Mouse (Mus musculus): ENCODE measurements around the gene 1700021F05Rik.

Gene 1700021F05Rik

DNA sequence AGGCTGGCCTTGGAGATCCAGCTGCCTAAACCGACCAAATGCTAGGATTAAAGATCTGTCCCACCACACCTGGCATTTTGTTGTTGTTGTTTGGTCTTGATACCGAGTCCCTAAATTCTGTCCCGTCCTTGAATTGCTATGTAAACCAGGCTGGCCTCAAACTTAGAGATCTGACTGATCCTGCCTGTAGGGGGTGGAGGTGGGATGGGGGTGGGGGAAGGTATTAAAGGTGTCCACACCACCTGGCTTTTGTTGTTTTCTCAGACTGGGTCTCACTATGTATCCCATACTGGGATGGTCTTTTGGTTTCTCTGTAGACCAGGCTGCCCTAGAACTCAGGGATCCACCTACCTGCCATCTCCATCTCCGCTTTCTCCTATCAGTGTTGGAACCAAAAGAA lies 59.6 kb downstream of the 1700021F05Rik start:
- no peak for DNase-seq

DNA sequence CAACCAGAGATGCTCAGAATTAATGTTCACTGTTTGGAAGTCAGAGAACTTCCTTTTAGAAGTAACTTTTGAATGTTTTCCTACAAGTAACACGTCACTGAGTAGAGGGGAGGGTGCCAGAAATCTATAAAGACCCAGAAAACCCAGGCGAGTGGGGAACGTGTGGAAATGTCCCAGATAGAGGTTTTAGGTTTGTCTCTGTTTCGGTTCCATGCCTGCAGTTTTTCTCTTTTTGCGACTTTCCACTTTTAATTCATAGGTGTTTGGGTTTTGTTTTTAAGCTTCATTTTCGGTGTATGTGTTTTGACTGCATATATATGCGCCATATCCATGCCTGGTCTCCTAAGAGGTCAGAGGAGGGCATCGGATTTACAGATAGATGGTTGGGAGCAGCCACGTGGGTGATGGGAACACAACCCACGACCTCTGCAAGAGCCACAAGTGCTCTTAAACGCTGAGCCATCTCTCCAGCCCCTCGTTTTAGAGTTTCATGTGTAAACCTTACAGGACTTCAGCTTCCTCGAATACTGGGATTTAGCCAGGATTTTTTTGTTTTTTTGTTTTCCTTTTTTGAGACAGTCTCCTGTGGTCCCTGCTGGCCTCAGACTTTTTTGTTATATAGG lies 60.5 kb downstream of the 1700021F05Rik start:
- DNase-seq = no peak

DNA sequence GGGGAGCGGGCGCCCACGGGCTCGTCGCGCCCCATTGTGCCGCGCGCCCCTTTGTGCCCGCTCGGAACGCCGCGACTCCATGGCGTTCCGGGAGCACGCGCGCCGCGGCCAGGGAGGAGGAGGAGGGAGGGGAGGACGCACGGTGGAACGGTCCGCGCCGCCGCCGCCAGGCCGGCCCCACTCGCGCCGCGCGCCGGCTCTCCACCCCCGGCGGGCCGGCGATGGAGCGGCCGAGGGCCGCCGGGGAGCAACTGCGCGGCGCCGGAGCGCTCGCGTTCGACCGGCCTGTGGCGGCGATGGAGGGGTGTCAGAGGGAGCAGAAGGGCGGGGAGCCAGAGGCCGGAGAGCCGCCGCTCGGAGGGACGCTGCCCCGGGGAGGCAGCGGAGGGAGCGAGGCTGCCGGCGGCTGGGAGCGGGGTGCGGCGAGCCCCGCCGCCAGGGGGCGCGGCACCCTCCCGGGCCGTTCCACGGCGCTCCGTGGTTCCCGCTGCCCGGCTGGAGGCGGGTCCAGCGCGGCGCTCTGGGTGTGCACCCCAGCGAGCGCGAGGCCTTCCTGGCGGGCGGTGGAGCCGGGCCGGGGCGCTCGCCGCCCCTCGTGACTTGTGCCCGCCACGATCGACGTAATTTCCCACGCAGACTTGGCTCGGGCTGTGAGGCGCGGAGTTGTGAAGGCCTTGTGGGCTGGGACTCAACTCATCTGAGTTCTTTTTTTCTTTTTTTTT lies 61.2 kb downstream of the 1700021F05Rik start:
- peak; percentile 89 for DNase-seq

DNA sequence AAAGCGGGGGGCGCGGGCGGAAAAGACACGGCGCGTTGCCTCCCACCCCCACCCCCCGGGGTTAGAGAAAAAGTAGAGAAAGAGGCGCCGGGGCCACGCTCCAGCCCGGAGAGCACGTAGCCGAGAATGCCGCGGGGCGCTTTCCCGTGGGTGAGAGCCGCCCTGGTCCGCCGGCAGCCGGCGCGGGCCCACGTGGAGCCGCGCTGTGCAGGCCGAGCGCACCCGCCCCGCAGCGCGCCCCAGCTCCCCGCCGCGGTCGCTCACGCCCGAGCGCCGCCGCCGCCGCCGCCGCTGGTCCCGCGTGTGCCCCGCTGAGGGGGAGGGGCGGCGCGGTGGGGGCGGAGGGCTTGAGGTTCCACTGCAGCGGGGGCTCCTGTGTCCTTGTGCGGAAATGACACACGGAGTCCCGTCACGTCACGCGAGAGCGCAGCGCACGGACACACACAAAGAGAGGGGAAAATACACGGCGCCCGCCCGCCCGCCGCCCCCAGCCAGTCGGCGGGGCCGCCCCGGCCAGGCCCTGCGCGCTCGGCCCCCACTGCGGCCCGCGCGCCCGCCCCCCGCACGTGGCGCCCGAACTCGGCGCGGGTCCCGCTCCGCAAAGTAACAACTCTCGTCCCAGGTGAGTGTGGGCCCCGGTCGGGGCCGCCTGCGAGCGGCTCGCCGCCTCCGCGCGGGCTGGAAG lies 61.9 kb downstream of the 1700021F05Rik start, which contains the start of gene Bend3:
Gene Bend3 (plus strand): TSS at position 81 of the 685 bp plus-strand sequence.
- peak; percentile 55 for DNase-seq

DNA sequence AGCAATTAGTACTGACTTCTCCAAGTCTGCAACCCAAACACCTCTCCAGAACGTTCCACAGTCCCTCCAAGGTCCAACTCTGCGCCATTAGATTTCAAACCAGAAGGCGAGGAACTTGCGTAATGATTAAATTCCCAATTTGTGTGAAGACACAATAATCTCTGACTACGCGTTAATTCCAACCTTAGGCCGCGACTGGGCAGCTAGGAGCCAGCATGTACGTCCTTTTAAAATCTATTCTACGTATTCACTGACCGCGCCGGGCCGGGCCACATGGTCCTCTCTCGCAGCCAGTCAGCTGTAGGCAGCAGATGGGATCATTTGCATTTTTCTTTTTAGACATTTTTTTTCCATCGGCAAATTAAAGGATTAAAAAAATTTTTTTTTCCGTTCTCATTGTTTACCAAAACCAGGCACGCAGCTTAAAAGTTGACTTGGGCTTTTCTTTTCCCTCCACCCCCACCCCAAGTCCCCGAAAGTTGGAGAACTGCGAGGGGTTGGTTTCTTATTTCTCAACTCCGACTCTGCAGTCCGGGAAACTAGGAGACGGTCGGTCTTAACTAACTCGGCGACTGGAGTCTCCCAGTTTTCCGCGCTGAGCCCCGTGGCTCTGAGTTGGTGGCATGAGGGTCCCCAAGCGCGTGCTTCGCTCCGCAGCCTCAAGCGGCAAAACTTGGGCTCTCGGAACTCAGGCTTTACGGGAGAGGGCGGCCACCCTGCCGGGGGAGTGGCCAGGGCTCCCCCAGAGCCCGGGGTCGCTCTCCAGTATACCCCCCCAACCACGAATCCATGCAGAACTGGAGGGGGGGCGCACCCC lies 62.7 kb downstream of the 1700021F05Rik start:
- peak; percentile 47 for DNase-seq

DNA sequence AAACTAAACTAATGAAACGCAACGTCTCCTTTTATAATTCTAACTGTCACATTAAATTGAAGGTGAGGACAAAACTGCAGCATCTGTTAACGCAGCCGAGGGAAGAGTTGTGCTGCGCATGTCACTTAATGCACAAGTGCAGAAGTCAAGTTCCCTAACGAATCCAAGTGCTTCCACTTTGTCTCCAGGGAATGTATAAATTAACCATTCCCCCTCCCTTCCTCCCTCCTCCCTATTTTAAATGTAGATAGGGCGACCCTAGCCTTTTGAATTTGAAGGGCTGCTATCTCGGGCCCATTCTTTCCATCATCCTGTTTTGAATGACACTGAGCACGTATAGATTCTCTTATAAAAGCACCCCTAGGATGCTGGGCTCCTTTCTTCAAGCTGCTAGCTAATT lies 63.3 kb downstream of the 1700021F05Rik start:
- no peak for DNase-seq

DNA sequence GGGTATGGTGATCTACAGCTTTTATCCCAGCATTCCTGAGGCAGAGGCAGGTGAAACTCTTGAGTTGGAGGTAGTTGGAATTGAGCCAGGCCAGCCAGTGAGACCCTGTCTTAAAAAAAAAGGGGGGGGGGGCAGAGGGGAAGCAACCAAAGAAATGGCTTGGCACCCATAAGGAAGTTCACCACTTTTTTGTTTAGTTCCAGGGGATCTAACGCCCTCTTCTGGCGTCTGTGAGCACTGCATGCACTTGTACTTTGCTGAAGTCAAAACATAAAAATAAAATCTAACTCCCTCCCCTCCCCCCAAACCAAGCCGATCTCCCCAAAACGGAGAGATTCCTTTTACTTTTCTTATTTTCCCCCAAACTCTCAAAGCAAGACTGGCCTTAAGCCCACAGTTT lies 65.4 kb downstream of the 1700021F05Rik start:
- DNase-seq = peak; percentile 14
